Mouse (Mus musculus) adipocyte (in vitro differentiated cells): ENCODE measurements at regions not wholly inside any gene's neighbourhood (a gene's known extent, or its start where the extent isn't known, plus 50 kb on each side); places are given as distances from the start of the nearest gene placed in this dataset.
A peak's percentile ranks its signal among the peaks of the same experiment; 100 is the strongest.

Source experiments
- DNase-seq: peaks from one replicate; pipeline ENCODE4 v3.0.0-alpha.2; 2016; ENCODE audit warnings: low spot score

GRCm38 (mm10) chr2:46360049-46360712, 1243.0 kb upstream of the Zeb2 start:
- DNase-seq, result no peak

- no peak for DNase-seq
Observed at GRCm38 (mm10) chr2:46358225-46358624, 1241.0 kb upstream of the Zeb2 start.

- no peak for DNase-seq
Observed at GRCm38 (mm10) chr2:46356651-46357050, 1239.5 kb upstream of the Zeb2 start.

- DNase-seq, result no peak
Observed at GRCm38 (mm10) chr2:46340694-46341093, 1223.5 kb upstream of the Zeb2 start.

- DNase-seq, result no peak
Observed at GRCm38 (mm10) chr2:46316666-46317065, 1199.5 kb upstream of the Zeb2 start.

- DNase-seq, result no peak
Observed at GRCm38 (mm10) chr2:46315243-46315642, 1198.0 kb upstream of the Zeb2 start.

- DNase-seq, result no peak
Observed at GRCm38 (mm10) chr2:46307582-46308153, 1190.5 kb upstream of the Zeb2 start.

GRCm38 (mm10) chr2:46302627-46303026, 1185.4 kb upstream of the Zeb2 start:
- no peak for DNase-seq

GRCm38 (mm10) chr2:46297274-46297843, 1180.2 kb upstream of the Zeb2 start:
- no peak for DNase-seq

GRCm38 (mm10) chr2:46283929-46284598, 1166.9 kb upstream of the Zeb2 start:
- no peak for DNase-seq

- no peak for DNase-seq
Observed at GRCm38 (mm10) chr2:46280822-46281221, 1163.6 kb upstream of the Zeb2 start.

- DNase-seq, result no peak
Observed at GRCm38 (mm10) chr2:46261618-46262017, 1144.4 kb upstream of the Zeb2 start.

GRCm38 (mm10) chr2:46251562-46251961, 1134.4 kb upstream of the Zeb2 start:
- DNase-seq, result no peak

GRCm38 (mm10) chr2:46245717-46246116, 1128.5 kb upstream of the Zeb2 start:
- no peak for DNase-seq

GRCm38 (mm10) chr2:46244697-46245096, 1127.5 kb upstream of the Zeb2 start:
- DNase-seq, result no peak

- peak; percentile 81 for DNase-seq
Observed at GRCm38 (mm10) chr2:46242806-46243205, 1125.6 kb upstream of the Zeb2 start.

GRCm38 (mm10) chr2:46239874-46240273, 1122.7 kb upstream of the Zeb2 start:
- no peak for DNase-seq

- DNase-seq, result no peak
Observed at GRCm38 (mm10) chr2:46230791-46231450, 1113.7 kb upstream of the Zeb2 start.

GRCm38 (mm10) chr2:46218336-46218957, 1101.3 kb upstream of the Zeb2 start:
- DNase-seq, result no peak

- no peak for DNase-seq
Observed at GRCm38 (mm10) chr2:46199341-46199740, 1082.1 kb upstream of the Zeb2 start.

GRCm38 (mm10) chr2:46187265-46187888, 1070.2 kb upstream of the Zeb2 start:
- no peak for DNase-seq

- no peak for DNase-seq
Observed at GRCm38 (mm10) chr2:46183241-46183640, 1066.0 kb upstream of the Zeb2 start.
